Mouse (Mus musculus) left cerebral cortex, postnatal 10 days (tissue): ENCODE measurements around the gene Zfp341. TPM values are rescaled to one million over a fixed set of nuclear protein-coding genes. Genes with fewer than 3 reads are reported as not detected.

Experiments
- DNase-seq, 2 experiments: peaks; one replicate each; pipeline ENCODE4 v3.0.0; 2021 to 2022; ENCODE audit warnings: low spot score in 2 of 2, mixed read lengths in 1 of 2; ENCODE audit errors: extremely low spot score in 1 of 2
- intact Hi-C: fragments of 180-260 bp; cut with DNase I; formaldehyde crosslinking; loops from one replicate; pipeline ENCODE4 v1.15.1; 2025
- total RNA-seq, 2 experiments: library from RNA; stranded (reverse); gene quantifications; 2 replicates each; pipeline ENCODE4 v1.2.3; 2021

The Zfp341 gene
- total RNA-seq, 2 experiments from 2014 or later = 14.3 to 14.7 TPM

GRCm38 (mm10) chr2:154621684-154622083 is 8.6 kb downstream of the Zfp341 start:
- no peak for DNase-seq
- intact Hi-C loops = no loop called here

GRCm38 (mm10) chr2:154624137-154624536 is 11.0 kb downstream of the Zfp341 start:
- no peak for DNase-seq
- intact Hi-C loops = no loop called here

GRCm38 (mm10) chr2:154630531-154630930 is 17.4 kb downstream of the Zfp341 start:
- intact Hi-C loops = no loop called here
- no peak for DNase-seq

GRCm38 (mm10) chr2:154632203-154632780 is 19.2 kb downstream of the Zfp341 start:
- intact Hi-C loops = no loop called here
- DNase-seq = no peak

GRCm38 (mm10) chr2:154633039-154633742 is 20.1 kb downstream of the Zfp341 start:
- intact Hi-C loops = no loop called here
- DNase-seq = no peak

GRCm38 (mm10) chr2:154633876-154634644 is 21.0 kb downstream of the Zfp341 start:
- intact Hi-C loops = no loop called here
- DNase-seq = no peak

GRCm38 (mm10) chr2:154635826-154636225 is 22.7 kb downstream of the Zfp341 start:
- DNase-seq = no peak
- intact Hi-C loops = no loop called here

GRCm38 (mm10) chr2:154638521-154638920 is 25.4 kb downstream of the Zfp341 start:
- intact Hi-C loops = no loop called here

GRCm38 (mm10) chr2:154639115-154639514 is 26.0 kb downstream of the Zfp341 start:
- intact Hi-C loops = no loop called here
- no peak for DNase-seq

More at GRCm38 (mm10) chr2:154638521-154638920, 25.4 kb downstream of the Zfp341 start:
- no peak for DNase-seq

- intact Hi-C loops = loop anchor here (10.0 kb wide), 1 partner anchor 214 kb away; no protein-coding TSS in a partner anchor
- DNase-seq = no peak
Measured at GRCm38 (mm10) chr2:154641176-154641575, 28.1 kb downstream of the Zfp341 start.

GRCm38 (mm10) chr2:154642005-154642459 is 28.9 kb downstream of the Zfp341 start:
- DNase-seq = no peak
- intact Hi-C loops = loop anchor here (10.0 kb wide), 1 partner anchor 213 kb away; no protein-coding TSS in a partner anchor

- DNase-seq = no peak
- intact Hi-C loops = loop anchor here (10.0 kb wide), 1 partner anchor 212 kb away; no protein-coding TSS in a partner anchor
Measured at GRCm38 (mm10) chr2:154642712-154643385, 29.8 kb downstream of the Zfp341 start.

GRCm38 (mm10) chr2:154646634-154647033 is 33.5 kb downstream of the Zfp341 start:
- intact Hi-C loops = loop anchor here (10.0 kb wide), 1 partner anchor 208 kb away; no protein-coding TSS in a partner anchor
- DNase-seq = no peak

- DNase-seq = no peak
- intact Hi-C loops = loop anchor here (10.0 kb wide), 1 partner anchor 207 kb away; no protein-coding TSS in a partner anchor
Measured at GRCm38 (mm10) chr2:154648086-154648485, 35.0 kb downstream of the Zfp341 start.

GRCm38 (mm10) chr2:154650404-154650803 is 37.3 kb downstream of the Zfp341 start:
- no peak for DNase-seq
- intact Hi-C loops = no loop called here

- intact Hi-C loops = no loop called here
- no peak for DNase-seq
Measured at GRCm38 (mm10) chr2:154651363-154651762, 38.3 kb downstream of the Zfp341 start, which contains the start of gene Chmp4b. TSS of gene Chmp4b (plus strand) at chr2:154651705.

- intact Hi-C loops = no loop called here
- no peak for DNase-seq
Measured at GRCm38 (mm10) chr2:154654976-154655375, 41.9 kb downstream of the Zfp341 start.

GRCm38 (mm10) chr2:154655878-154656414 is 42.8 kb downstream of the Zfp341 start:
- DNase-seq = no peak
- intact Hi-C loops = no loop called here
